In the genomic region with DNA sequence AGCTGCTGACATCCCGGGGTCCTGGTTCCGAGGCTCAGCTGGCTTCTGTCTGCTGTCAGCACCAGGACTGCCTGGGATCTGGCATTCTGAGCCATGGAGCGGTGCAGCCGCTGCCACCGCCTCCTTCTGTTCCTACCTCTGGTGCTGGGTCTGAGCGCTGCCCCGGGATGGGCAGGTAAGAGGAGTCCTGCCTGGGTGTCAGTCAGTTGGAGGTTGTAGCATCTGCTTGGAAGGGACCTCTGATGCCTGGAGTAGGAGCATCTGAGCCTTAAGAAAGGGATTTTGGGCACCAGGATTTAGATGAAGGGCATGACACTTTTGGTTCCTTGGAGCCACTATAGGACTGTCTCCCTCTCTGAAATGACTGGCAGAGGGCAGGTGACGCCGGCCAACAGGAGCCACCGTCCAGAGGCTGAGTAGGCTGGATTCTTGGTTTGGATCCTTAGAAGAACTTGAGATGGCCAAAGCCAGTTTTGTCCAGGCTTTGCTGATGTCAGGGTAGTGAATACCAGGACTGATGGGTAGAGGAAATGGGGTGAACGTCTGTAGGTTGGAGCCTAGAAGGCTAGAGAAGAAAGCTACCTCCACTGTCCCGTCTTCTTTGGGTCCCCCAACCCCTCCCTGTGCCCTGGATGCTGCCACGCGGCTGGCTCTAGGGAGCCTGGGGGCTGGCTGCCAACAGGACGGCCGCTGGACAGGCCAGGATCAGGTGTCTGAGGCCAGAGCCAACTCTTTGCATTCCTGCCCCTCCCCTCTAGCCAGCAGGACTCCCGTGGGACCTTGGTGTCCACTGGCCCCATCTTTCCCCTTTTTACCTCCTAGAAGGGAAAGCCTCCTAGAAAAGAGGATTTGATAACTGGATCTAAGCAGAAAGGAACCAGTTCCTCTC, we compare ENCODE assay signal across 8 mouse cellular contexts. TPM values are rescaled to one million over a fixed set of nuclear protein-coding genes. Genes with fewer than 3 reads are reported as not detected.
DNase-seq lines count a peak whose midpoint lies in the region; ATAC-seq and TF ChIP-seq lines count a peak whose summit lies in the region.
"Had no signal": no experiment of that assay in that cellular context is flagged by ENCODE, and none has a peak within 500 bp of the region (broad histone marks: within the 10 kb centered on the region; RNA-seq: fewer than 3 reads in every experiment).

No protein-coding gene starts in this region.

- intact Hi-C loops in gastrocnemius, postnatal 14 days (cut with DNase I; ENCODE audit: low total_unique reads), result loop anchor here (5.0 kb wide), 1 partner anchor 37 kb away; no protein-coding TSS in a partner anchor

- WGBS in lung, embryonic 14.5 days, result 13% methylated on average over 17 of the region's 17 CpGs
- WGBS in intestine, embryonic 15.5 days, result 25% methylated on average over 17 of the region's 17 CpGs
- 23% methylated on average over 17 of the region's 17 CpGs for WGBS in stomach, embryonic 15.5 days

- no peaks in the 10 kb centered on the region for H3K9me3 ChIP-seq in lung, embryonic 14.5 days (ENCODE audit: low read depth, low read length)
- H3K9me3 ChIP-seq in intestine, embryonic 15.5 days, result no peaks in the 10 kb centered on the region
- no peaks in the 10 kb centered on the region for H3K9me3 ChIP-seq in stomach, embryonic 15.5 days

- H3K27ac ChIP-seq in lung, embryonic 14.5 days (ENCODE audit: low read depth), result no peak overlapping the region
- H3K27ac ChIP-seq in intestine, embryonic 15.5 days, result no peak overlapping the region
- H3K27ac ChIP-seq in stomach, embryonic 15.5 days, result no peak overlapping the region
- H3K27ac ChIP-seq: liver, embryonic 14.5 days had no signal

- H3K4me3 ChIP-seq in lung, embryonic 14.5 days (ENCODE audit: low read depth, low read length), result peak overlapping the region; percentile 20; the same call in 1 of the 2 replicates
- H3K4me3 ChIP-seq in intestine, embryonic 15.5 days (replicated peaks), result 0 out of 2 replicates have a peak overlapping the region, but pooled peaks have one; percentile 11
- H3K4me3 ChIP-seq in stomach, embryonic 15.5 days (replicated peaks), result no peak overlapping the region

- no peak for TF ChIP-seq CTCF in lung, embryonic 14.5 days (IDR thresholded peaks at IDR 0.05; ENCODE audit: low read depth)

- H3K4me1 ChIP-seq in lung, embryonic 14.5 days (ENCODE audit: insufficient read depth), result peaks cover 9% of the 10 kb centered on the region; the same call in 1 of the 2 replicates
- H3K4me1 ChIP-seq in intestine, embryonic 15.5 days (replicated peaks), result peaks cover 26% of the 10 kb centered on the region
- H3K4me1 ChIP-seq in stomach, embryonic 15.5 days, result peaks cover 33% of the 10 kb centered on the region

- H3K9ac ChIP-seq in lung, embryonic 14.5 days, result peak overlapping the region; percentile 27
- H3K9ac ChIP-seq in intestine, embryonic 15.5 days, result no peak overlapping the region
- H3K9ac ChIP-seq in stomach, embryonic 15.5 days, result no peak overlapping the region
- H3K9ac ChIP-seq: liver, embryonic 14.5 days had no signal

- peak; percentile 8; the same call in 1 of the 2 replicates for ATAC-seq in lung, embryonic 14.5 days (ENCODE audit: insufficient read depth)
- ATAC-seq in intestine, embryonic 15.5 days, result 0 out of 2 replicates have a peak, but pooled peaks have one; percentile 18
- no peak for ATAC-seq in stomach, embryonic 15.5 days (ENCODE audit: insufficient read depth, low FRiP score, low read depth)

- peak overlapping the region; percentile 56 for H3K4me2 ChIP-seq in lung, embryonic 14.5 days
- H3K4me2 ChIP-seq in intestine, embryonic 15.5 days (replicated peaks), result peak overlapping the region; percentile 57
- H3K4me2 ChIP-seq in stomach, embryonic 15.5 days, result peak overlapping the region; percentile 52

- 0 out of 2 replicates have a peak, but pooled peaks cover 6% of the 10 kb centered on the region for H3K27me3 ChIP-seq in lung, embryonic 14.5 days (ENCODE audit: insufficient read depth, low read length)
- H3K27me3 ChIP-seq in intestine, embryonic 15.5 days (replicated peaks), result peaks cover 12% of the 10 kb centered on the region
- 0 out of 2 replicates have a peak, but pooled peaks cover 8% of the 10 kb centered on the region for H3K27me3 ChIP-seq in stomach, embryonic 15.5 days (replicated peaks)

- peak; percentile 25 for DNase-seq in lung, embryonic 14.5 days
- DNase-seq in lung, adult 18-20 months, result no peak
- DNase-seq in cerebellum, postnatal 25 days, result peak; percentile 21 to 55
- peak; percentile 84 for DNase-seq in gastrocnemius, postnatal 14 days
- DNase-seq in layer of hippocampus, adult 9-11 months, result no peak

- H3K36me3 ChIP-seq in lung, embryonic 14.5 days (ENCODE audit: insufficient read depth), result peaks cover 32% of the 10 kb centered on the region
- H3K36me3 ChIP-seq in intestine, embryonic 15.5 days, result peaks cover 14% of the 10 kb centered on the region
- H3K36me3 ChIP-seq in stomach, embryonic 15.5 days, result peaks cover 24% of the 10 kb centered on the region

RNA-seq across cellular contexts. Expression of gene Col11a2, which starts 0.6 kb away (rescaled TPM):
- polyA plus RNA-seq in lung, embryonic 14.5 days (2014; fragmentation: Nextera tagmentation; extraction: Ambion mirVana), result 4.3 and 5.0 TPM in 2 replicates
- 10 to 100 TPM; 51.1 to 56.0 TPM for total RNA-seq in gastrocnemius, postnatal 14 days (2021)
- 0.90 and 1.0 TPM in 2 replicates for polyA plus RNA-seq in intestine, embryonic 15.5 days (2015; fragmentation: Nextera tagmentation; extraction: Ambion mirVana)
- 1.3 and 1.5 TPM in 2 replicates for polyA plus RNA-seq in stomach, embryonic 15.5 days (2015; fragmentation: Nextera tagmentation; extraction: Ambion mirVana)

RNA-seq across cellular contexts. Expression of gene Rxrb, which starts 8.2 kb away (rescaled TPM):
- 30.3 and 35.3 TPM in 2 replicates for polyA plus RNA-seq in lung, embryonic 14.5 days (2014; fragmentation: Nextera tagmentation; extraction: Ambion mirVana)
- 10 to 100 TPM; 35.2 to 35.8 TPM for total RNA-seq in gastrocnemius, postnatal 14 days (2021)
- polyA plus RNA-seq in intestine, embryonic 15.5 days (2015; fragmentation: Nextera tagmentation; extraction: Ambion mirVana), result 41.8 and 45.0 TPM in 2 replicates
- polyA plus RNA-seq in stomach, embryonic 15.5 days (2015; fragmentation: Nextera tagmentation; extraction: Ambion mirVana), result 43.6 and 45.0 TPM in 2 replicates

RNA-seq across cellular contexts. Expression of gene Slc39a7, which starts 8.3 kb away (rescaled TPM):
- 102 and 105 TPM in 2 replicates for polyA plus RNA-seq in lung, embryonic 14.5 days (2014; fragmentation: Nextera tagmentation; extraction: Ambion mirVana)
- 10 to 100 TPM; 44.9 to 60.1 TPM for total RNA-seq in gastrocnemius, postnatal 14 days (2021)
- 151 and 172 TPM in 2 replicates for polyA plus RNA-seq in intestine, embryonic 15.5 days (2015; fragmentation: Nextera tagmentation; extraction: Ambion mirVana)
- polyA plus RNA-seq in stomach, embryonic 15.5 days (2015; fragmentation: Nextera tagmentation; extraction: Ambion mirVana), result 169 and 199 TPM in 2 replicates

RNA-seq across cellular contexts. Expression of gene H2-Ke6, which starts 11.9 kb away (rescaled TPM):
- polyA plus RNA-seq in lung, embryonic 14.5 days (2014; fragmentation: Nextera tagmentation; extraction: Ambion mirVana), result 35.9 and 40.6 TPM in 2 replicates
- 10 to 100 TPM; 50.1 to 51.3 TPM for total RNA-seq in gastrocnemius, postnatal 14 days (2021)
- 51.5 and 60.9 TPM in 2 replicates for polyA plus RNA-seq in intestine, embryonic 15.5 days (2015; fragmentation: Nextera tagmentation; extraction: Ambion mirVana)
- 50.8 and 58.4 TPM in 2 replicates for polyA plus RNA-seq in stomach, embryonic 15.5 days (2015; fragmentation: Nextera tagmentation; extraction: Ambion mirVana)

RNA-seq across cellular contexts. Expression of gene Ring1, which starts 15.3 kb away (rescaled TPM):
- 5.6 and 6.6 TPM in 2 replicates for polyA plus RNA-seq in lung, embryonic 14.5 days (2014; fragmentation: Nextera tagmentation; extraction: Ambion mirVana)
- 10 to 100 TPM; 11.3 to 13.1 TPM for total RNA-seq in gastrocnemius, postnatal 14 days (2021)
- polyA plus RNA-seq in intestine, embryonic 15.5 days (2015; fragmentation: Nextera tagmentation; extraction: Ambion mirVana), result 16.8 and 18.2 TPM in 2 replicates
- polyA plus RNA-seq in stomach, embryonic 15.5 days (2015; fragmentation: Nextera tagmentation; extraction: Ambion mirVana), result 19.3 and 21.0 TPM in 2 replicates

Comparison
In these comparisons a context has a peak if more than half of its experiments do, and no peak if none do; other contexts are left out.
1. DNase-seq: peak in lung, embryonic 14.5 days (single experiment), cerebellum, postnatal 25 days (2 of 2) and gastrocnemius, postnatal 14 days (single experiment); none in lung, adult 18-20 months (0 of 2) and layer of hippocampus, adult 9-11 months (single experiment).
2. Peak in every context shown above with its lines, with median percentiles within 50 percentile points of each other: H3K4me2 ChIP-seq.